Mouse (Mus musculus) small intestine, adult 2 months (tissue): ENCODE results near the gene Tmem235. TPM values are rescaled to one million over a fixed set of nuclear protein-coding genes. Genes with fewer than 3 reads are reported as not detected.

Source experiments
- H3K27ac ChIP-seq: fragments of 200-500 bp; 2 replicates; pipeline ENCODE4 v1.5.1; 2012; ENCODE audit warnings: low read depth, low read length, control low read depth, inconsistent platforms; ENCODE audit not compliant: insufficient read depth
- H3K27me3 ChIP-seq: fragments of 200-500 bp; 2 replicates; pipeline ENCODE4 v1.6.1; 2012; ENCODE audit warnings: mild to moderate bottlenecking, moderate library complexity, low read length, inconsistent platforms; ENCODE audit not compliant: control insufficient read depth, insufficient read depth
- H3K36me3 ChIP-seq: fragments of 200-500 bp; 2 replicates; pipeline ENCODE4 v1.6.1; 2012; ENCODE audit warnings: mild to moderate bottlenecking, low read length, control low read depth, inconsistent platforms; ENCODE audit not compliant: control insufficient read depth, insufficient read depth
- H3K4me1 ChIP-seq: fragments of 200-500 bp; 2 replicates; pipeline ENCODE4 v1.6.1; 2012; ENCODE audit warnings: low read length, inconsistent platforms, mixed read lengths; ENCODE audit not compliant: control insufficient read depth, insufficient read depth, insufficient read length
- H3K4me3 ChIP-seq: fragments of 200-500 bp; 2 replicates; pipeline ENCODE4 v1.5.1; 2012; ENCODE audit warnings: low read depth, mild to moderate bottlenecking, control low read depth, inconsistent platforms, low read length, moderate library complexity
- CTCF ChIP-seq: fragments of 200-500 bp; IDR thresholded peaks from 2 replicates; pipeline ENCODE4 v1.5.1; 2012; ENCODE audit warnings: low read depth, mild to moderate bottlenecking, control low read depth, inconsistent platforms, low read length, moderate library complexity, mixed read lengths; ENCODE audit not compliant: insufficient replicate concordance, insufficient read length; ENCODE audit errors: extremely low read depth
- POLR2A ChIP-seq: fragments of 200-500 bp; IDR thresholded peaks from 2 replicates; pipeline ENCODE4 v1.6.1; 2012; ENCODE audit warnings: low read depth, mild to moderate bottlenecking, control low read depth, inconsistent platforms, low read length, moderate library complexity
- WGBS: fragments of 180-500 bp; shearing (Covaris S2); methylation state at CpG from one replicate; pipeline ENCODE4 v1.1.7; 2018; 5-methylcytosine and 5-hydroxymethylcytosine counted together
- polyA plus RNA-seq: library from polyadenylated mRNA; depleted of rRNA; stranded (reverse); fragments of >200 nt; gene quantifications from 2 replicates; pipeline ENCODE4 v1.2.3, GENCODE M21; 2012

The Tmem235 gene
- polyA plus RNA-seq, 1 experiment: 0.11 TPM

GRCm38 (mm10) chr11:117891581-117892175 is 31.1 kb downstream of the Tmem235 start:
- TF ChIP-seq POLR2A (no peak), CTCF (no peak)
- Histone ChIP-seq H3K27me3 (peaks cover 3% of the 10 kb centered on the region; the same call in 1 of the 2 replicates), H3K27ac (no peak overlapping the region), H3K4me3 (no peak overlapping the region), H3K36me3 (no peaks in the 10 kb centered on the region), H3K4me1 (peaks cover 23% of the 10 kb centered on the region)
- 80% methylated on average over 19 of the region's 19 CpGs for WGBS

GRCm38 (mm10) chr11:117892199-117892598 is 31.6 kb downstream of the Tmem235 start:
- TF ChIP-seq POLR2A (no peak), CTCF (no peak)
- 56% methylated on average over 6 of the region's 6 CpGs for WGBS
- H3K4me3 ChIP-seq: no peak overlapping the region
- H3K27me3 ChIP-seq: peaks cover 3% of the 10 kb centered on the region; the same call in 1 of the 2 replicates
- no peak overlapping the region for H3K27ac ChIP-seq
- peaks cover 23% of the 10 kb centered on the region for H3K4me1 ChIP-seq
- H3K36me3 ChIP-seq: no peaks in the 10 kb centered on the region

GRCm38 (mm10) chr11:117894676-117895075 is 34.1 kb downstream of the Tmem235 start:
- 66% methylated on average over 10 of the region's 10 CpGs for WGBS
- H3K27me3 ChIP-seq: peaks cover 3% of the 10 kb centered on the region; the same call in 1 of the 2 replicates
- no peaks in the 10 kb centered on the region for H3K36me3 ChIP-seq
- H3K4me1 ChIP-seq: peaks cover 8% of the 10 kb centered on the region
- no peak overlapping the region for H3K4me3 ChIP-seq
- no peak overlapping the region for H3K27ac ChIP-seq
- no peak for TF ChIP-seq CTCF
- TF ChIP-seq POLR2A: no peak

- 37% methylated on average over 2 of the region's 2 CpGs for WGBS
- Histone ChIP-seq H3K27ac (no peak overlapping the region), H3K4me1 (no peaks in the 10 kb centered on the region), H3K4me3 (no peak overlapping the region), H3K36me3 (no peaks in the 10 kb centered on the region), H3K27me3 (no peaks in the 10 kb centered on the region)
- TF ChIP-seq POLR2A (no peak), CTCF (no peak)
Measured at GRCm38 (mm10) chr11:117896533-117896932, 36.0 kb downstream of the Tmem235 start.

- H3K4me3 ChIP-seq: no peak overlapping the region
- TF ChIP-seq POLR2A (no peak), CTCF (no peak)
- no peaks in the 10 kb centered on the region for H3K4me1 ChIP-seq
- whole genome bisulfite sequencing: 86% methylated on average over 2 of the region's 2 CpGs
- H3K27me3 ChIP-seq: no peaks in the 10 kb centered on the region
- H3K36me3 ChIP-seq: no peaks in the 10 kb centered on the region
- H3K27ac ChIP-seq: no peak overlapping the region
Measured at GRCm38 (mm10) chr11:117902282-117902681, 41.7 kb downstream of the Tmem235 start.

DNA sequence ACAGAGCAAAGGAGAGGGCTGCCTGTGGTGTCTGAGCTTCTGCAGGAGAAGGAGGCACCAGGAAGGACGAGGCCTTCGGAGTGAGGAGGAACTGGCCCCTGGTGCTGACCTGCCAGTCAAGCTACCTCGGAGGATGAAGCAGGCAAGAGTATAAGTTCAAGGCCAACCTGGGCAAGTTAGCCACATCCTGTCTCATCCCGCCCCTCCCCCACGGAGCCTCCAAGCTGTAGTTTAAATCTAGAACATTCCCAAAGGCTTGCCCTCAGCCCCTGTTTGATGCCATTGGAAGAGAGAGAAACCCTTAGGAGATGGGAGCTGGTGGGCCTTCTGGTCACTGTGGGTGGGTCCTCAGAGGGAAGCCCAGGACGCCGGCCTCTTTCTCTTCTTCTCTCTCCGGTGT is 43.9 kb downstream of the Tmem235 start:
- H3K4me1 ChIP-seq: no peaks in the 10 kb centered on the region
- no peak overlapping the region for H3K27ac ChIP-seq
- H3K4me3 ChIP-seq: no peak overlapping the region
- no peaks in the 10 kb centered on the region for H3K27me3 ChIP-seq
- TF ChIP-seq CTCF (no peak), POLR2A (no peak)
- 72% methylated on average over 8 of the region's 8 CpGs for WGBS
- no peaks in the 10 kb centered on the region for H3K36me3 ChIP-seq

DNA sequence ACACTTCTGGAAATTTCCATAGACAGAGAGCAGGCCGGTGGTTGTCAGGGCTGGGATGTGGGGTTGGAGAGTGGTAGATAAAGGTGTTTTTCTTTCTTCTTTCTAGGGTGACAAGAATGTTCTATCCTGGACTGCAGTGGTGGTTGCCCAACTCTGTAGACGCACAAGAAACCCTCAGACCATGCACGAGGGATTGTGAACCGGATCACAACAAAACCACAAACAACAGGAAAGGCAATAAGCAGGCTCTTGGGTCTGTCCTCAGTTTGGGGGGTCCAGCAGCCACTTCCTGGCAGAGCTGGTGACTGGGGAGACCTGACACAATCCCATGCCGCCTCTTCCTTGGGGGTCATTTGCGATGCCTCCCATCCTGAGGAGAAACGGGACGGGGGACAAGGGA is 48.8 kb downstream of the Tmem235 start:
- Histone ChIP-seq H3K4me1 (peaks cover 11% of the 10 kb centered on the region), H3K27ac (no peak overlapping the region), H3K36me3 (no peaks in the 10 kb centered on the region), H3K27me3 (no peaks in the 10 kb centered on the region), H3K4me3 (no peak overlapping the region)
- WGBS: 83% methylated on average over 8 of the region's 8 CpGs
- TF ChIP-seq POLR2A (no peak), CTCF (no peak)

- 19% methylated on average over 13 of the region's 13 CpGs for WGBS
- peak overlapping the region; percentile 14; the same call in 1 of the 2 replicates for H3K27ac ChIP-seq
Measured at GRCm38 (mm10) chr11:117912684-117913352, 52.3 kb downstream of the Tmem235 start.

More at GRCm38 (mm10) chr11:117912684-117913352, 52.3 kb downstream of the Tmem235 start:
- Histone ChIP-seq H3K27me3 (no peaks in the 10 kb centered on the region), H3K36me3 (no peaks in the 10 kb centered on the region), H3K4me1 (peaks cover 13% of the 10 kb centered on the region), H3K4me3 (peak overlapping the region; percentile 42)
- TF ChIP-seq CTCF (peak; percentile 99), POLR2A (no peak)
